Mouse (Mus musculus): ENCODE measurements around the gene Mctp2. TPM values are rescaled to one million over a fixed set of nuclear protein-coding genes. Genes with fewer than 3 reads are reported as not detected.

The Mctp2 gene
- polyA plus RNA-seq, 1 experiment, result 4.4 TPM

GRCm38 (mm10) chr7:72078896-72079295 lies 227.5 kb downstream of the Mctp2 start:
- Histone ChIP-seq H3K4me1 (ENCODE audit: control insufficient read depth, insufficient read depth, insufficient read length) (no peaks in the 10 kb centered on the region), H3K36me3 (ENCODE audit: control insufficient read depth, insufficient read depth, low read length) (peaks cover 15% of the 10 kb centered on the region), H3K27ac (ENCODE audit: insufficient read depth, low read length) (no peak overlapping the region), H3K4me3 (ENCODE audit: extremely low read depth, insufficient read depth, insufficient read length) (no peak overlapping the region), H3K27me3 (ENCODE audit: control insufficient read depth, insufficient read depth, low read length) (no peaks in the 10 kb centered on the region)
- 83% methylated on average over 5 of the region's 5 CpGs for WGBS
- TF ChIP-seq CTCF (IDR thresholded peaks at IDR 0.05; ENCODE audit: extremely low read depth, insufficient read depth, insufficient read length, insufficient replicate concordance) (no peak), POLR2A (IDR thresholded peaks at IDR 0.05; ENCODE audit: low read depth, low read length) (no peak)
- DNase-seq (ENCODE audit: low read depth in 1 of 2, low spot score in 2 of 2), result no peak

GRCm38 (mm10) chr7:72071418-72072184 lies 234.8 kb downstream of the Mctp2 start:
- TF ChIP-seq POLR2A (IDR thresholded peaks at IDR 0.05; ENCODE audit: low read depth, low read length), result no peak
- TF ChIP-seq CTCF (IDR thresholded peaks at IDR 0.05; ENCODE audit: extremely low read depth, insufficient read depth, insufficient read length, insufficient replicate concordance), result no peak
- 91% methylated on average over 13 of the region's 13 CpGs for WGBS

DNA sequence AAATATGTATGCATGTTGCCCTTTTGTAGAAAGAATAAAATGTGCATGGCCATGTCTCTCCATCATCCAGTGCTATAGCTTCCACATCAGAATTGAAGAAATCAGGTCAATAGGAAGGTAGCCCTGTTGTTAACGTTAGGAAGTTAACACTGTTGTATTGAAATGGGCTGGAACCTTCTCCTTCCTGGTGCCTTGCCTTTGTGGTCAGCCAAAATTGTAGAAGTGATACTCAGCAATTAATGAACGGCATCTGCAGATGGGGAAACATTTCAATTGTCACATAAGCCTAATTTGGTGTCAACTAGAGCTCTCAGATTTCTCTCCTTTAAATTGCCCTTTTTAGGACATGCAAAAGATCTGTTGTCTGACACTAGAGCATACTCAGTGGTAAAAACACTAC lies 238.0 kb downstream of the Mctp2 start:
- no peak for DNase-seq (ENCODE audit: low read depth in 1 of 2, low spot score in 2 of 2)
- no peak overlapping the region for H3K4me3 ChIP-seq (ENCODE audit: extremely low read depth, insufficient read depth, insufficient read length)
- no peak overlapping the region for H3K27ac ChIP-seq (ENCODE audit: insufficient read depth, low read length)
- no peaks in the 10 kb centered on the region for H3K27me3 ChIP-seq (ENCODE audit: control insufficient read depth, insufficient read depth, low read length)
- TF ChIP-seq CTCF (IDR thresholded peaks at IDR 0.05; ENCODE audit: extremely low read depth, insufficient read depth, insufficient read length, insufficient replicate concordance) (no peak), POLR2A (IDR thresholded peaks at IDR 0.05; ENCODE audit: low read depth, low read length) (no peak)
- WGBS, result 28% methylated on average over 2 of the region's 2 CpGs
- no peaks in the 10 kb centered on the region for H3K4me1 ChIP-seq (ENCODE audit: control insufficient read depth, insufficient read depth, insufficient read length)
- no peaks in the 10 kb centered on the region for H3K36me3 ChIP-seq (ENCODE audit: control insufficient read depth, insufficient read depth, low read length)

More at GRCm38 (mm10) chr7:72071418-72072184, 234.8 kb downstream of the Mctp2 start:
- H3K4me1 ChIP-seq (ENCODE audit: control insufficient read depth, insufficient read depth, insufficient read length), result no peaks in the 10 kb centered on the region
- H3K27me3 ChIP-seq (ENCODE audit: control insufficient read depth, insufficient read depth, low read length), result no peaks in the 10 kb centered on the region
- no peak overlapping the region for H3K4me3 ChIP-seq (ENCODE audit: extremely low read depth, insufficient read depth, insufficient read length)
- DNase-seq (ENCODE audit: low read depth in 1 of 2, low spot score in 2 of 2), result no peak
- H3K36me3 ChIP-seq (ENCODE audit: control insufficient read depth, insufficient read depth, low read length), result no peaks in the 10 kb centered on the region
- H3K27ac ChIP-seq (ENCODE audit: insufficient read depth, low read length), result no peak overlapping the region

DNA sequence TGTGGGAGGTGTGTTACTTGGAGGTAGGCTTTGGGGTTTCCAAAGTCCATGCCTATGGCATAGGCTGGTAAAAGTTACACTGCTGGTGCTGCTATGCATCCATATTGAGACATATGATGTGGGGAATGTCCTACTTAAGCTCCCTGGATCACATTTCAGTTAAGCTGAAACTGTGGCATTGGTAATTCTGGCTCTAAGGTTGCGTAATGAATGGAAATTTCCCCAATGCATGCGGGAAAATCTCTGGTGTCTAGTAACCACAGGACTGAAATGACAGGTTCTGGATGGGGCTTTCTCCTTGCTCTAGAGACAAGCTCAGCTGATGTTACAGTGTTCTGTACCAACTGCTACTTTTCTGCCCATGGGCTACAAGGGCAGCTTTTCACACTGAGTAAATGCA lies 240.1 kb downstream of the Mctp2 start:
- no peaks in the 10 kb centered on the region for H3K4me1 ChIP-seq (ENCODE audit: control insufficient read depth, insufficient read depth, insufficient read length)
- no peaks in the 10 kb centered on the region for H3K36me3 ChIP-seq (ENCODE audit: control insufficient read depth, insufficient read depth, low read length)
- 92% methylated on average over 2 of the region's 2 CpGs for WGBS
- H3K27ac ChIP-seq (ENCODE audit: insufficient read depth, low read length), result no peak overlapping the region
- TF ChIP-seq POLR2A (IDR thresholded peaks at IDR 0.05; ENCODE audit: low read depth, low read length) (no peak), CTCF (IDR thresholded peaks at IDR 0.05; ENCODE audit: extremely low read depth, insufficient read depth, insufficient read length, insufficient replicate concordance) (no peak)
- H3K27me3 ChIP-seq (ENCODE audit: control insufficient read depth, insufficient read depth, low read length), result no peaks in the 10 kb centered on the region
- H3K4me3 ChIP-seq (ENCODE audit: extremely low read depth, insufficient read depth, insufficient read length), result no peak overlapping the region
- no peak for DNase-seq (ENCODE audit: low read depth in 1 of 2, low spot score in 2 of 2)

GRCm38 (mm10) chr7:72051759-72052158 lies 254.6 kb downstream of the Mctp2 start:
- 85% methylated on average over 2 of the region's 2 CpGs for WGBS
- H3K4me3 ChIP-seq (ENCODE audit: extremely low read depth, insufficient read depth, insufficient read length), result no peak overlapping the region
- no peak for DNase-seq (ENCODE audit: low read depth in 1 of 2, low spot score in 2 of 2)
- H3K27me3 ChIP-seq (ENCODE audit: control insufficient read depth, insufficient read depth, low read length), result no peaks in the 10 kb centered on the region
- TF ChIP-seq POLR2A (IDR thresholded peaks at IDR 0.05; ENCODE audit: low read depth, low read length), result no peak
- no peak for TF ChIP-seq CTCF (IDR thresholded peaks at IDR 0.05; ENCODE audit: extremely low read depth, insufficient read depth, insufficient read length, insufficient replicate concordance)
- H3K36me3 ChIP-seq (ENCODE audit: control insufficient read depth, insufficient read depth, low read length), result no peaks in the 10 kb centered on the region
- H3K4me1 ChIP-seq (ENCODE audit: control insufficient read depth, insufficient read depth, insufficient read length), result no peaks in the 10 kb centered on the region
- no peak overlapping the region for H3K27ac ChIP-seq (ENCODE audit: insufficient read depth, low read length)

GRCm38 (mm10) chr7:72047588-72048585 lies 258.5 kb downstream of the Mctp2 start:
- WGBS, result 82% methylated on average over 20 of the region's 20 CpGs

More at GRCm38 (mm10) chr7:72047588-72048585, 258.5 kb downstream of the Mctp2 start:
- Histone ChIP-seq H3K4me1 (ENCODE audit: control insufficient read depth, insufficient read depth, insufficient read length) (no peaks in the 10 kb centered on the region), H3K27me3 (ENCODE audit: control insufficient read depth, insufficient read depth, low read length) (no peaks in the 10 kb centered on the region), H3K4me3 (ENCODE audit: extremely low read depth, insufficient read depth, insufficient read length) (no peak overlapping the region), H3K36me3 (ENCODE audit: control insufficient read depth, insufficient read depth, low read length) (no peaks in the 10 kb centered on the region), H3K27ac (ENCODE audit: insufficient read depth, low read length) (no peak overlapping the region)
- DNase-seq (ENCODE audit: low read depth in 1 of 2, low spot score in 2 of 2), result no peak
- TF ChIP-seq POLR2A (IDR thresholded peaks at IDR 0.05; ENCODE audit: low read depth, low read length) (no peak), CTCF (IDR thresholded peaks at IDR 0.05; ENCODE audit: extremely low read depth, insufficient read depth, insufficient read length, insufficient replicate concordance) (no peak)
